Mouse (Mus musculus) cerebellum, adult 2 months (tissue): ENCODE measurements at regions not wholly inside any gene's neighbourhood (a gene's known extent, or its start where the extent isn't known, plus 50 kb on each side); places are given as distances from the start of the nearest gene placed in this dataset.

Source experiments
- CTCF ChIP-seq: fragments of 200-500 bp; IDR thresholded peaks from 2 replicates; pipeline ENCODE4 v1.5.1; 2011; ENCODE audit warnings: low read depth, mild to moderate bottlenecking, control low read depth, low read length, moderate library complexity, borderline replicate concordance; ENCODE audit not compliant: insufficient read depth
- POLR2A ChIP-seq: fragments of 200-500 bp; IDR thresholded peaks from 2 replicates; pipeline ENCODE4 v1.6.1; 2011; ENCODE audit warnings: low read length, control low read depth, borderline replicate concordance; ENCODE audit not compliant: insufficient read depth

GRCm38 (mm10) chr6:140357901-140358300 lies 66.0 kb upstream of the Plekha5 start:
- TF ChIP-seq CTCF (no peak), POLR2A (no peak)
